Mouse (Mus musculus) cortical plate, adult 2 months (tissue): ENCODE data around the gene Efcab7.

ENCODE experiments used
- CTCF ChIP-seq: fragments of 200-500 bp; IDR thresholded peaks from 2 replicates; pipeline ENCODE4 v1.5.1; 2011; ENCODE audit warnings: mild to moderate bottlenecking, control low read depth, low read length; ENCODE audit not compliant: insufficient read depth; ENCODE audit errors: extremely low read depth
- POLR2A ChIP-seq: fragments of 200-500 bp; IDR thresholded peaks from 2 replicates; pipeline ENCODE4 v1.6.1; 2011; ENCODE audit warnings: mild to moderate bottlenecking, low read length, control low read depth; ENCODE audit not compliant: insufficient read depth; ENCODE audit errors: extremely low read depth

GRCm38 (mm10) chr4:99936278-99936677, 107.3 kb downstream of the Efcab7 start:
- TF ChIP-seq POLR2A = no peak
- no peak for TF ChIP-seq CTCF
